Mouse (Mus musculus) 416B (cell line): ENCODE measurements around the gene Timm44.
"Not testable (repeated sequence)": the region's sequence is repeated elsewhere in the genome, so short reads cannot be mapped to it uniquely, and the experiment has no call there.

Experiments
- DNase-seq: peaks from one replicate; pipeline ENCODE4 v3.0.0; 2011; ENCODE audit warnings: low read depth

The Timm44 gene

GRCm38 (mm10) chr8:4263105-4263791, 12.5 kb downstream of the Timm44 start:
- DNase-seq: no peak

DNA sequence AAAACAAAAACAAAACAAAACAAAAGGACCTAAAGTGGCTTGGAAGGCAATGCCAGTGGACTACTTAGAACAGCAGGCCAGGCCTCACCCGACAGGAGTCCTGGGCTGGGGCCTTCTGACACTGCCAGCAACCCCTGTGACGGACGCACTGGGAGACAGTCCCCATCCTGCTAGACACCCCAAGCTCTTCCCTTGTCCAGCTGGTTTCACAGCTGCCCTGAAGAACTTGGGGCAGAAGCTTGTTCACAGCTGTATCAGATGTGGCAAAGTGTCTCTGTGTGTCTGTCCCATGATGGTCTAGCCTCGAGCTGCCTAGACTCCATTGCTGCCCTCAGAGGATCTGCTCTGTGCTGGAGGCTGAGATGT, 15.9 kb downstream of the Timm44 start:
- DNase-seq: no peak

GRCm38 (mm10) chr8:4259125-4259804, 16.4 kb downstream of the Timm44 start, which contains the start of gene Ctxn1:
Ctxn1 (minus strand) TSS chr8:4259274.
- no peak for DNase-seq

- DNase-seq: no peak
Observed at GRCm38 (mm10) chr8:4258678-4259077, 17.0 kb downstream of the Timm44 start.

GRCm38 (mm10) chr8:4258233-4258632, 17.5 kb downstream of the Timm44 start:
- no peak for DNase-seq

- no peak for DNase-seq
Observed at GRCm38 (mm10) chr8:4257350-4257749, 18.4 kb downstream of the Timm44 start.

DNA sequence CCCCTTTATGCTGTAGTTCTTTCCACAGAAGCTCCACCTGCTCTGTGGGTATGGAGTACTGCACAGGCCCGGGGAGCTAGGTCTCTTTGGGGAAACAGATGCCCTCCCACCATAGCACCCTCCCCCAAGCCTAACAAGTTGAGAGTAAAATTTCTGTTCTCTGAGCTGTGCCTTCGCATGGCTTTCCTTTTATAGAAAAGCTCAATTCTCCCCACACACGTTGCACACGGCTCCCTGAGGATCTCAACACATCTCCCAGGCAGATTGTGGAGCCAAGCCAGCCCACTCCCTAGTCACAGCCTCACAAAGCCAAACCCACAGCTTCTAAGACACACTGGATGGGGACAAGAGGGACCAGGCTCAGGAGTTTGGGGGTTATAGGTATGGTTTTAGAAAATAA, 18.8 kb downstream of the Timm44 start:
- DNase-seq: no peak

- not testable (repeated sequence) for DNase-seq
Observed at GRCm38 (mm10) chr8:4255471-4255870, 20.2 kb downstream of the Timm44 start.

DNA sequence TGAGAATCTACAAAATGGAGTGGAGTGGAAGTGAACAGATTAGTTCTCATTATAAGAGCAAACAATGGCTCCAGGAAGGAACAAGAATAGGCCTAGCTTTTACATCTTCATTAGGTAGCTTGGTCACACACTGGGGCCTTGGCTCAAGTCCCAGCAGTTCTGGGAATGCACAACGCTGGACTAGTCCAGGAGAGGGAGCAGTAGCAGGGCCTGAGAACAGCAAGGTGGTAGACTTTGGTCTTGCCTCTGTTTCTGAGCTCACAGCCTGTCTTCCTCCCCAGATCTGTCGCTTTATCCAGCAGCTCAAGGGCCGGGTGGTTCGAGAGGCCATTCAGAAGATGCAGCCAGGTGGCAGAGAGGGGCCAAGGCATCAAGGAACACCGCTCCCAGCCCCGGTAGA, 21.7 kb downstream of the Timm44 start:
- DNase-seq: peak; percentile 76

DNA sequence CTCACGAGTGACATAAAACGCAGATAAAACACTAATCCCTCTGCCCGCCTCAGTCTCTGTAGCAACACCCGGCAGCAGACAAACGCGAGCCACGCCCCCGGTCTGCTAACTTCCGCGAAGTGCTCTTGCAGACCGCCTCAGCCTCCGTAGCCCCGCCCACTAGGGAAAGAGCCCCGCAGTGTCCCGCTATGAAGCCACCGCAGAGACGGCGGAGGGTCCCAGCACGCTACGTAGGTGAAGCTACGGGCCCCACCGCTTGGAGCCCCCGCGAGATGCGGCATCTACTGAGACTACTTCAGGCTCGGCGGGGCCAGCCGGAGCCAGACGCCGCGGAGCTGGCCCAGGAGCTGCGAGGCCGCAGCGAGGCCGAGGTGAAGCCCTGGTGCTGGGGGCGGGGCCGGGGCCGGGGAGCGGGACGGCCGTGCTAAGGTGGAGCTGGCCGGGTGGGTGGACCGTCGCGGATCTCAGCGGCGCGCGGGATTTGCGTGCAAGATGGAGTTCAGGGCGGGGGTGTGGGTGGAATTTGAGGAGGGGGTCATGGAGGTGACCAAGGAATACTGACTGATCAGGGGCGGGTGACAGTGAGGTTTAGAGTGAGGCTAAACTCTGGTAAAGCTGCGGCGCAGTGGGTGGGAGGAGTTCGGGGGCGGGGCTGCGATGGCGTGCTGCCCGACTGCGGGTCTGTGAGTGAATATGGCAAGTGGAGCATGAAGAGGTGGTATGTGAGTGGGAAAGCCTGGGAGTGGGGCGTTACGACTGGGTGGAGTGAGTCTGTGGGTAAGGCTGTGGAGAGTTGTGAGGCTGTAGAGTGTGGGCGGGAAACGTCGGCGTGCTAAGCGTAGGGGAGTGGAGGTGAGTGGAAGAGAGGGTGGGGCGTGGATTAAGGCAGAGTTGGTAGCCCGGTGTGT, 22.5 kb downstream of the Timm44 start, which contains the start of gene Snapc2:
Gene Snapc2 (plus strand): TSS at position 147 of the 908 bp plus-strand sequence.
- DNase-seq: peak; percentile 94

GRCm38 (mm10) chr8:4252116-4252760, 23.5 kb downstream of the Timm44 start:
- DNase-seq: peak; percentile 40

- DNase-seq: peak; percentile 79
Observed at GRCm38 (mm10) chr8:4250306-4250970, 25.3 kb downstream of the Timm44 start.

DNA sequence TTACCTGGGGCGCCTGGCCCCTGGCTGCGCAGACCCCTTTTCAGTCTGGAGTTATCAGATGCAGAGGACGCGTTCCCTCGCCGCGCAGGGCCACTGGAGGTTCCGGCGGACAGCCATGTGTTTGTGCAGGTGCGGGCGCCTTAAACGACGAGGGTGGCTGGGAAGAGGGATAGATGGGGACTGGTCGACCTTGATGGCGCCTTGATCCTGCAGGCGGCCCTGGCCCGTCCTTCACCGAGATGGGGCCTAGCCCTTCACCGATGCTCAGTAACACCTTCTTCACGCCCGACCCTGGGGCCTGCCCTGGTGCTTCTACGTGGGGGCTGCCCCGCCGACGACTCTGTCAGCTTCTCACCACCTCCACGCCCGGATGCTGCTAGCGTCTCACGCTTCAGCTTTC, 26.5 kb downstream of the Timm44 start:
- DNase-seq: no peak

DNA sequence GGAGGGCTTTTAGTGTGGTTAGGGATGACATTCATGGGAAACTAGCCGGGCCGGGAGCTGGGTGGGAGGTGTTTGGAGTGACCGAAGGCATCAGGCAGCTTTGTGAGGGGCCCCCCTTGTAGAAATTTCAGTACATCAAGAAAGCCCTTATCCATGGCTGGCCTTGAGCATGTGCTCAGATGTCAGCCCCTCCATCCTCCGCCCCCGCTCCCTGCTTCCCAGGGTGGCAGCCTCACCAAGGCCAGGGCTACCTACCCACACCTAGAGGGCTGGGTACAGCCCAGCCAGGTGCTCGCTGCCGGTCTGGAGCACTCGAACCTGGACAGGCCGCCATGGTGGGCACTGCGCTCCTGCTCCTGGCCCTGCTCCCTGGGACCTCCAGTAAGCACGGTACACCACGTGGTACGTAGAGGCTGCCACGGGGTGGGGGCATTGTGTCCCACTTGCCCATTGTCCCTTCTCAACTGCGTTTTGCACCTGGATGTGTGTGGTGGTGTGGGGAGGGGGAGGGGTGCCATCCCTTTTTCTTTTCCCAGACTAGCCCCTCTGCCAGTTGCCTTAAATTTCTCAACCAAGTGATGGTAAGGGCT, 27.7 kb downstream of the Timm44 start, which contains the start of gene Tgfbr3l:
Gene Tgfbr3l (plus strand): TSS at position 264 of the 590 bp plus-strand sequence.
- DNase-seq: no peak

DNA sequence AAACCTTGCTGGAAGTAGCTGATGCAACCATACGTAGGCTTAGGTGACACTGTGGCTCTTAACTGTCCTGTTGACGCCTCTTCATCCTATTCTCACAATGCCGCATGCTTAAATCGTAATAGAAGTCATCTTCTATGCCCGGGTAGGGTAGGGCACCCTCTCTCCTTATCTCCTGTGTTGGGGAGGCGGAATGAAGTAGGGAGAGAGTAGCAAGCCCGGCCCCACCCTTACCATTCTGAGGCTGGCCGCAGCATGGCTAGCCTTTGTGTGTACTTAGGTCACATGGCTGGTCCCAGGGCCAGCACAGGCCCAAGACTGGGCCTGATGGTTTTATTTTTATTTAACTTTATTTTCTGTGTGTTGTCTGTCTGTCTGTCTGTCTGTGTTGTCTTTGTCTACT, 28.5 kb downstream of the Timm44 start:
- DNase-seq: no peak

- no peak for DNase-seq
Observed at GRCm38 (mm10) chr8:4245737-4246136, 30.0 kb downstream of the Timm44 start.

- DNase-seq: no peak
Observed at GRCm38 (mm10) chr8:4245061-4245460, 30.7 kb downstream of the Timm44 start.

GRCm38 (mm10) chr8:4239193-4239890, 36.4 kb downstream of the Timm44 start:
- peak; percentile 49 for DNase-seq

DNA sequence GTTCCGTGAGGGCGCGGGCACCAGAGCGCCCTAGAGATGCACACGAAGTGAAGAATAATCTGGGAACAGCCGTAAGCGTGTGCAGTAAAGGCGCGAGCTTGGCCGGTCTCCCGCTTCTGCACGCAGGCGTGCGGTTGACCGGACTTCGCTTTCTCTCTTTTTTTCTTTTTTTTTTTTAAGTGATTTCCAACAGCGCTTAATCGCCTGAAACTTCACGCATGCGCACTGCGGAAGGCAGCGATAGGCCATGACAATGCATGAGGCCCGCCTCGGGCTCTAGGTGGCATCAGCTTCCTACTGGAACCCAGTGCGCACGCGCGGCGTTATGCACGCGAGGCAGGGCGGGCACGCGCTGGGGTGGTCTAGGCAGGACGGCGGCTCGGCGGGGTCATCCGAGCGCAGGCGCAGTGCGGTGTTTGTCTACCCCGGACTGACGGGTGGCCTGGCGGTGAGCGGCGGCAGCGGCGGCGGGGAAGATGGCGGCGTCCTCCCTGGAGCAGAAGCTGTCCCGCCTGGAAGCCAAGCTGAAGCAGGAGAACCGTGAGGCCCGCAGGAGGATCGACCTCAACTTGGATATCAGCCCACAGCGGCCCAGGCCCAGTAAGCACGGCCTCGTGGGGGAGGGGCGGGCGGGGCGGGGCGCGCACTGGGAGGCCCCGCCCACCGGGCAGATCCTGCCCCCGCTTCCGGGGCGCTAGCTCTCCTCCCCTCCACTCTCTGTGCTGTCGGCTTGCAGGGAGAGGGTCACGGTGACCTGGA, 37.1 kb downstream of the Timm44 start, which contains the start of the genes Map2k7 and Gm49320:
Gene Map2k7 (plus strand): TSS at position 307 of the 759 bp plus-strand sequence.
Gene Gm49320 (plus strand): TSS at position 432 of the 759 bp plus-strand sequence.
- peak; percentile 99 for DNase-seq
